Mouse (Mus musculus): ENCODE results near the gene Faap20. TPM values are rescaled to one million over a fixed set of nuclear protein-coding genes. Genes with fewer than 3 reads are reported as not detected.

Faap20 gene
- polyA plus RNA-seq, 1 experiment from 2014 or later = 60.1 TPM

DNA sequence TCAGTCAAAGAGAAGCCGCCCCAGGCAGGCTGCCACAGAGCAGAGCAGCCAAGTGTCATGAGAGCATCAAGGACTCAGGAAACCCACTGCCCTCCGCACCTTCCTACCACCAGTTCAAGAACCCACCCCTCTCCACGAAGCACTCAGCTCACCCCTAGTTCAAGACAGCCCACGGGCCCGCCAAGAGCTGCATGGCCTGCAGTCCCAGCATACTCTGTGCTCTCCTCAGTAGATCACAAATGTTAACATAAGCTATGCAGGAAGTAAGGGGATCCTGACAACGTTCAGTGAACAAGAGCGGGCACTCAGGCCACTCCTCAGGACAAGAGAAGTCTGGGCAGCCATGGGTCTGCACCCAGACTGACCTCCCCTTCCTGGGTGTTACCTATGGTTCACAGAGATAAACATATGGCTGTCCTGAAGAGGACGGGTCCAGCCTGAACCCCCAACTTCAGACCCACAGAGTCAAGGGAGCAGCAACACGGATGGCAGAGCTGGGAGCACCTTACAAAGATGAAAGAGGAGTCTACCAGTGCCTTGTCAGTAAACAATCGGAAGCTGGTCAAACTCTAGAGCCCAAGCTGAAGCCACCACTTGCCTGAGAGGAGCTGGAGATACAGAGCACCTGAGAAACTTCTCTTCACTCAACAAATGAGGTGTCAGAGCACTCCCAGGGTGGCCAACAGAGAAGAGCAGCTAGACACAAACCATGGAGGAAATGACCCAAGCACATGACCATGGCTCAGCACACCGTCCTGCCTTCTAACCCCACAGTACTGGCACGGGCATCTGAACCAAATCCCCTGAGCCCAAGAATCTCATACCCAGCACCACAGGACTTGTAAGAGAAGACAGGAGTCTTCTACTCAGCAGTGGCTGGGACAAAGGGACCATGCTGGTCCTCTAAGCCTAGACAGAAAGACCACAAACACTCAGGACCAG lies 30.1 kb upstream of the Faap20 start:
- H3K27me3 ChIP-seq (ENCODE audit: control insufficient read depth, insufficient read depth, low read length) = no peaks in the 10 kb centered on the region
- 39% methylated on average over 12 of the region's 12 CpGs for WGBS
- H3K36me3 ChIP-seq (ENCODE audit: control insufficient read depth, insufficient read depth, low read length) = no peaks in the 10 kb centered on the region
- peak overlapping the region; percentile 19; the same call in 1 of the 2 replicates for H3K27ac ChIP-seq (ENCODE audit: low read length)
- peak overlapping the region; percentile 63 for H3K4me3 ChIP-seq (replicated peaks; ENCODE audit: low read length)
- H3K9me3 ChIP-seq (replicated peaks; ENCODE audit: control insufficient read depth, low read length) = no peaks in the 10 kb centered on the region
- ATAC-seq (ENCODE audit: insufficient read depth, low FRiP score) = no peak
- peak overlapping the region; percentile 100 for H3K4me2 ChIP-seq (ENCODE audit: low read depth, low read length)
- H3K9ac ChIP-seq (ENCODE audit: low read length) = peak overlapping the region; percentile 98
- H3K4me1 ChIP-seq (ENCODE audit: control insufficient read depth, insufficient read depth, low read length) = peaks cover 63% of the 10 kb centered on the region

- H3K36me3 ChIP-seq (ENCODE audit: control insufficient read depth, insufficient read depth, low read length) = no peaks in the 10 kb centered on the region
- 6% methylated on average over 14 of the region's 14 CpGs for WGBS
- peaks cover 54% of the 10 kb centered on the region for H3K4me1 ChIP-seq (ENCODE audit: control insufficient read depth, insufficient read depth, low read length)
- H3K9me3 ChIP-seq (replicated peaks; ENCODE audit: control insufficient read depth, low read length) = no peaks in the 10 kb centered on the region
- peak overlapping the region; percentile 100 for H3K4me2 ChIP-seq (ENCODE audit: low read depth, low read length)
- H3K27ac ChIP-seq (ENCODE audit: low read length) = peak overlapping the region; percentile 82
- peak overlapping the region; percentile 98 for H3K9ac ChIP-seq (ENCODE audit: low read length)
- H3K4me3 ChIP-seq (replicated peaks; ENCODE audit: low read length) = peak overlapping the region; percentile 63
- no peaks in the 10 kb centered on the region for H3K27me3 ChIP-seq (ENCODE audit: control insufficient read depth, insufficient read depth, low read length)
- ATAC-seq (ENCODE audit: insufficient read depth, low FRiP score) = no peak
Observed at GRCm38 (mm10) chr4:155220213-155221100, 29.1 kb upstream of the Faap20 start.

GRCm38 (mm10) chr4:155221106-155221505 lies 28.5 kb upstream of the Faap20 start:
- Histone ChIP-seq H3K27me3 (ENCODE audit: control insufficient read depth, insufficient read depth, low read length) (no peaks in the 10 kb centered on the region), H3K9ac (ENCODE audit: low read length) (peak overlapping the region; percentile 98), H3K27ac (ENCODE audit: low read length) (peak overlapping the region; percentile 82), H3K4me2 (ENCODE audit: low read depth, low read length) (peak overlapping the region; percentile 100), H3K36me3 (ENCODE audit: control insufficient read depth, insufficient read depth, low read length) (no peaks in the 10 kb centered on the region), H3K4me3 (replicated peaks; ENCODE audit: low read length) (peak overlapping the region; percentile 63), H3K4me1 (ENCODE audit: control insufficient read depth, insufficient read depth, low read length) (peaks cover 48% of the 10 kb centered on the region), H3K9me3 (replicated peaks; ENCODE audit: control insufficient read depth, low read length) (no peaks in the 10 kb centered on the region)
- no peak for ATAC-seq (ENCODE audit: insufficient read depth, low FRiP score)
- WGBS = under 1% methylated on average over 7 of the region's 7 CpGs

DNA sequence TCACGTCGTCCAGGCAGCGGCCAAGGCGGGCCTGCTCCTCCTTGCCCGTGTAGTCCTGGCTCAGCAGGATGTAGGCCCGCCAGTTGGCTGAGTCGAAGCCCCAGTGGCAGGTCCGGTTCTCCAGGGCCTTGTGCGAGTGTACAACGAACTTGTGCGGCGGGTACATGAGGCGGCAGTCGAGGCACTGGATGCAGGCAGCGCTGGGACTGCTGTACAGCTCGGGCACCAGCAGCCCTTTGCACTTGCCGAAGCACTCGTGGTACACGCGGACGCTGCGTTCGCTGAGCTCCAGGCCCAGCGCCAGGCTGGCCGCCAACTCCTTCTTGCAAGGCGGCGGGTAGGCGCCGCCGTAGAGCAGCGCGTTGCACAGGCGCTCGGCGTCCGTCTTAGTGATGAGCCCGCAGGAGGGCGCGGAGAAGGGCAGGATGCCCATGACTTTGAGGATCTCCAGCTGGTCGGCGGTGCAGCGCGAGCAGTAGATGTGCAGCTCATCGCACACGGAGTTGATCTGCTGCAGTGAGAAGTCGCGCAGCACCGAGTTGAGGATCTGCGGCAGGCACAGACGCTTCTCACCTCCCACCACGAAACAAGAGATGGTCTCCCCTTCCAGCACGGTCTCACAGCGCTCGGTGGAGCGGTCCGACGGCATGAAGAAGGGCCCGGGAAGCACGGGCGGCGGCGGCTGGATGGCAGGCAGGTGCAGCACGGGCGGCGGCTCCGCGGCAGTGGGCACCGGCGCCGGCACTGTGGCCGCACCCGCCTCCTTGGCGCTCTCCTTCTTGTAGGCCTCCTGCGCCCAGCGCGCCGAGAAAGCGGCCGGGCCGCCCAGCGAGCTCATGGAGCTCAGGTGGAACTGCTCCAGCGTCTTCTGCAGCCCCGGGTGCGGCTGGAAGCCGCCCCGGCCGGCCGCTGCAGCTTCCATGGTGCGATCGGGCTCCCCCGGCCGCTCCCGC lies 27.7 kb upstream of the Faap20 start:
- no peaks in the 10 kb centered on the region for H3K9me3 ChIP-seq (replicated peaks; ENCODE audit: control insufficient read depth, low read length)
- H3K4me1 ChIP-seq (ENCODE audit: control insufficient read depth, insufficient read depth, low read length) = peaks cover 40% of the 10 kb centered on the region
- no peak for ATAC-seq (ENCODE audit: insufficient read depth, low FRiP score)
- H3K27me3 ChIP-seq (ENCODE audit: control insufficient read depth, insufficient read depth, low read length) = no peaks in the 10 kb centered on the region
- H3K36me3 ChIP-seq (ENCODE audit: control insufficient read depth, insufficient read depth, low read length) = no peaks in the 10 kb centered on the region
- H3K4me3 ChIP-seq (replicated peaks; ENCODE audit: low read length) = peak overlapping the region; percentile 63
- peak overlapping the region; percentile 82 for H3K27ac ChIP-seq (ENCODE audit: low read length)
- H3K4me2 ChIP-seq (ENCODE audit: low read depth, low read length) = peak overlapping the region; percentile 100
- H3K9ac ChIP-seq (ENCODE audit: low read length) = peak overlapping the region; percentile 98
- under 1% methylated on average over 93 of the region's 93 CpGs for WGBS

DNA sequence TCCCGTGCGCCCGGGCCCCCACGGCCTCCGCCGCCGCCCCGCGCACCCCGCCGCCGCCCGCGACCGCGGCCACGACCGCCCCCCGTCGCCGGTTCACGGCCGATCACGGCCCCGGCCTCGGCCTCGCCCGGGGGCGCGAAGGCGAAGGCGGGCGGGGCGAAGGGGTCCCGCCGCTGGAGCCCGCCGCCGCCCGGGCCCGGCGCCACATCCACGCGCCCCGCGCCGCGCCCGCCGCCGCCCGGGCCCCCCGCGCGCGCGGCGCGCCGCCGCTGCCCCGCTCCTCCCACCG lies 27.1 kb upstream of the Faap20 start, which contains the start of gene Ski:
Gene Ski (minus strand): TSS at position 41 of the 289 bp plus-strand sequence.
- no peaks in the 10 kb centered on the region for H3K9me3 ChIP-seq (replicated peaks; ENCODE audit: control insufficient read depth, low read length)
- no peak for ATAC-seq (ENCODE audit: insufficient read depth, low FRiP score)
- peaks cover 34% of the 10 kb centered on the region for H3K4me1 ChIP-seq (ENCODE audit: control insufficient read depth, insufficient read depth, low read length)
- H3K9ac ChIP-seq (ENCODE audit: low read length) = peak within 1 kb of the TSS; percentile 98
- peak within 1 kb of the TSS; percentile 96 for H3K27ac ChIP-seq (ENCODE audit: low read length)
- no peaks in the 10 kb centered on the region for H3K36me3 ChIP-seq (ENCODE audit: control insufficient read depth, insufficient read depth, low read length)
- WGBS = 2% methylated on average over 40 of the region's 63 CpGs
- peak within 1 kb of the TSS; percentile 63 for H3K4me3 ChIP-seq (replicated peaks; ENCODE audit: low read length)
- H3K4me2 ChIP-seq (ENCODE audit: low read depth, low read length) = peak within 1 kb of the TSS; percentile 100
- no peaks in the 10 kb centered on the region for H3K27me3 ChIP-seq (ENCODE audit: control insufficient read depth, insufficient read depth, low read length)

GRCm38 (mm10) chr4:155222841-155223593 lies 26.6 kb upstream of the Faap20 start:
- no peaks in the 10 kb centered on the region for H3K27me3 ChIP-seq (ENCODE audit: control insufficient read depth, insufficient read depth, low read length)
- no peaks in the 10 kb centered on the region for H3K9me3 ChIP-seq (replicated peaks; ENCODE audit: control insufficient read depth, low read length)
- peaks cover 29% of the 10 kb centered on the region for H3K4me1 ChIP-seq (ENCODE audit: control insufficient read depth, insufficient read depth, low read length)
- under 1% methylated on average over 60 of the region's 116 CpGs for WGBS
- ATAC-seq (ENCODE audit: insufficient read depth, low FRiP score) = peak; percentile 99
- H3K4me3 ChIP-seq (replicated peaks; ENCODE audit: low read length) = peak overlapping the region; percentile 63
- H3K27ac ChIP-seq (ENCODE audit: low read length) = peak overlapping the region; percentile 96
- peak overlapping the region; percentile 98 for H3K9ac ChIP-seq (ENCODE audit: low read length)
- H3K4me2 ChIP-seq (ENCODE audit: low read depth, low read length) = peak overlapping the region; percentile 73
- no peaks in the 10 kb centered on the region for H3K36me3 ChIP-seq (ENCODE audit: control insufficient read depth, insufficient read depth, low read length)

- Histone ChIP-seq H3K4me3 (replicated peaks; ENCODE audit: low read length) (peak overlapping the region; percentile 49), H3K9me3 (replicated peaks; ENCODE audit: control insufficient read depth, low read length) (no peaks in the 10 kb centered on the region), H3K27me3 (ENCODE audit: control insufficient read depth, insufficient read depth, low read length) (no peaks in the 10 kb centered on the region), H3K36me3 (ENCODE audit: control insufficient read depth, insufficient read depth, low read length) (no peaks in the 10 kb centered on the region), H3K4me1 (ENCODE audit: control insufficient read depth, insufficient read depth, low read length) (peaks cover 20% of the 10 kb centered on the region), H3K9ac (ENCODE audit: low read length) (peak overlapping the region; percentile 90), H3K27ac (ENCODE audit: low read length) (peak overlapping the region; percentile 96), H3K4me2 (ENCODE audit: low read depth, low read length) (peak overlapping the region; percentile 73)
- no peak for ATAC-seq (ENCODE audit: insufficient read depth, low FRiP score)
- WGBS = 33% methylated on average over 20 of the region's 20 CpGs
Observed at GRCm38 (mm10) chr4:155223594-155224528, 25.7 kb upstream of the Faap20 start.
